Mouse (Mus musculus) neural tube, embryonic 11.5 days (tissue): ENCODE results near the gene Tmem108. TPM values are rescaled to one million over a fixed set of nuclear protein-coding genes. Genes with fewer than 3 reads are reported as not detected.

ENCODE experiments used
- ATAC-seq: fragments of 200-750 bp; cut with Nextera tagmentation; 2 replicates; pipeline ENCODE4 v1.8.0; 2017; ENCODE audit warnings: moderate number of reproducible peaks, mild to moderate bottlenecking, moderate TSS enrichment, moderate library complexity; ENCODE audit not compliant: insufficient read depth, low FRiP score, low TSS enrichment
- DNase-seq: peaks from one replicate; pipeline ENCODE4 v3.0.0-alpha.2; 2015; ENCODE audit warnings: low spot score
- H3K27ac ChIP-seq: fragments of 300-500 bp; sonication (generic); 2 replicates; pipeline ENCODE4 v1.5.1; 2014; ENCODE audit warnings: low read depth, mild to moderate bottlenecking, low read length
- H3K27me3 ChIP-seq: fragments of 300-500 bp; sonication (generic); 2 replicates; pipeline ENCODE4 v1.6.1; 2014; ENCODE audit warnings: mild to moderate bottlenecking, low read length, mixed read lengths; ENCODE audit not compliant: control insufficient read depth, insufficient read depth
- H3K36me3 ChIP-seq: fragments of 300-500 bp; sonication (generic); 2 replicates; pipeline ENCODE4 v1.6.1; 2014; ENCODE audit warnings: mild to moderate bottlenecking, low read length, moderate library complexity, mixed read lengths; ENCODE audit not compliant: control insufficient read depth, insufficient read depth
- H3K4me1 ChIP-seq: fragments of 300-500 bp; sonication (generic); 2 replicates; pipeline ENCODE4 v1.6.1; 2014; ENCODE audit warnings: low read length, mixed read lengths; ENCODE audit not compliant: control insufficient read depth, insufficient read depth
- H3K4me2 ChIP-seq: fragments of 300-500 bp; sonication (generic); 2 replicates; pipeline ENCODE4 v1.6.1; 2014; ENCODE audit warnings: low read depth, mild to moderate bottlenecking, moderate library complexity
- H3K4me3 ChIP-seq: fragments of 300-500 bp; sonication (generic); 2 replicates; pipeline ENCODE4 v1.5.1; 2014; ENCODE audit warnings: low read depth, low read length
- H3K9ac ChIP-seq: fragments of 300-500 bp; sonication (generic); 2 replicates; pipeline ENCODE4 v1.6.1; 2014; ENCODE audit warnings: mild to moderate bottlenecking, low read length
- H3K9me3 ChIP-seq: fragments of 300-500 bp; sonication (generic); 2 replicates; pipeline ENCODE4 v1.6.1; 2016; ENCODE audit warnings: low read length; ENCODE audit not compliant: control insufficient read depth
- WGBS: fragments of 180-500 bp; shearing (Covaris S2); extraction: QIAGEN DNeasy Blood & Tissue Kit; methylation state at CpG from one replicate; pipeline ENCODE4 v1.1.7; 2014; 5-methylcytosine and 5-hydroxymethylcytosine counted together
- polyA plus RNA-seq: library from polyadenylated mRNA; unstranded; fragments of >200 nt; fragmentation: Nextera tagmentation; extraction: Ambion mirVana; gene quantifications from 2 replicates; pipeline ENCODE4 v1.2.1, GENCODE M21; 2014

The Tmem108 gene
- polyA plus RNA-seq, 1 experiment from 2014 or later, result 19.9 TPM

GRCm38 (mm10) chr9:103701448-103701847, 60.2 kb downstream of the Tmem108 start:
- Histone ChIP-seq H3K9me3 (no peaks in the 10 kb centered on the region), H3K4me2 (no peak overlapping the region), H3K4me3 (no peak overlapping the region), H3K36me3 (no peaks in the 10 kb centered on the region), H3K9ac (no peak overlapping the region), H3K27me3 (no peaks in the 10 kb centered on the region), H3K4me1 (no peaks in the 10 kb centered on the region), H3K27ac (no peak overlapping the region)
- DNase-seq (no peak), ATAC-seq (no peak)
- WGBS, result 66% methylated on average over 4 of the region's 4 CpGs

DNA sequence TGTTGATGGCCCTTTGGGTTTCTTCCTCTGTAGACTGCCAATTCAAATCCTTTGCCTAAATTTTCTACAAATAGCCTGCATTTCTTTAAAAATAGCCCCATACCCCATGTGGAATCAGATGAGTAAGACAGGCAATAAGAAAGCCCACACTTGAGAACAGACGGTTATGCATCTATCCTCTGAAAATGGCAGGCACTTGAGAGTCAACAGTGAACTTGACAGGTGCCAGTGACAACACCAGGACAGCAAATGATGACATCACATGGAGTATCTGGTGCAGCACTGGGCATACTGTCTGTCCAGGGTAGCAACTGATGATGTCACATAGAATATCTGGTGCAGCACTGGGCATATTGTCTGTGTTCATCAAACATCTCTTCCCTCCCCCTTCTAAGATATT, 61.4 kb downstream of the Tmem108 start:
- Histone ChIP-seq H3K9me3 (0 out of 2 replicates have a peak, but pooled peaks cover under 1% of the 10 kb centered on the region), H3K4me3 (no peak overlapping the region), H3K4me1 (no peaks in the 10 kb centered on the region), H3K27me3 (no peaks in the 10 kb centered on the region), H3K36me3 (no peaks in the 10 kb centered on the region), H3K4me2 (no peak overlapping the region), H3K27ac (no peak overlapping the region), H3K9ac (no peak overlapping the region)
- 96% methylated on average over 1 of the region's 1 CpGs for WGBS
- no peak for ATAC-seq
- no peak for DNase-seq

GRCm38 (mm10) chr9:103696967-103697366, 64.7 kb downstream of the Tmem108 start:
- no peak overlapping the region for H3K27ac ChIP-seq
- DNase-seq (no peak), ATAC-seq (no peak)
- H3K4me3 ChIP-seq, result no peak overlapping the region
- H3K27me3 ChIP-seq, result no peaks in the 10 kb centered on the region
- no peak overlapping the region for H3K9ac ChIP-seq
- 0 out of 2 replicates have a peak, but pooled peaks cover 2% of the 10 kb centered on the region for H3K9me3 ChIP-seq
- 90% methylated on average over 6 of the region's 6 CpGs for WGBS
- H3K4me1 ChIP-seq, result no peaks in the 10 kb centered on the region
- no peak overlapping the region for H3K4me2 ChIP-seq
- H3K36me3 ChIP-seq, result no peaks in the 10 kb centered on the region

DNA sequence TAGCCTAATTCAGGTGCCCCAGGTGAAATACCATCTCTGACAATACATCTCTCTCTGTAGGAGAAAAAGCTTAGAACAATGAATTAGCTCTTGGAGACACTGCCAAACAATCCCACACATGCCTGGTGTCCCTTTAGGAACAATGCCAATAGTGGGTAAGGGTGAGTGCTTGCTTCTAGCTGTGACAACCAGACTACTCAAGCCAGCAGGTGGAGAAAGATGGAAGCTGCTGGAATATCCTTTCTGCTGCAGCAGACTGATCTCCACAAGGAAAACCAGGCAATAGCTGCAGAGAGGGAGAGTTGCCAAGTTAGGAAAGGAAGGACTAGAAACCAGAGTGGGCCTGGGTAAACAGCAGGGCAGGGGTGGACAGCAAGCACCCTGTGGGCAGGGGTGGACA, 67.8 kb downstream of the Tmem108 start:
- no peaks in the 10 kb centered on the region for H3K4me1 ChIP-seq
- H3K27me3 ChIP-seq, result no peaks in the 10 kb centered on the region
- ATAC-seq, result no peak
- no peaks in the 10 kb centered on the region for H3K36me3 ChIP-seq
- H3K9me3 ChIP-seq, result 0 out of 2 replicates have a peak, but pooled peaks cover 2% of the 10 kb centered on the region
- no peak overlapping the region for H3K27ac ChIP-seq
- H3K9ac ChIP-seq, result no peak overlapping the region
- no peak overlapping the region for H3K4me3 ChIP-seq
- no peak overlapping the region for H3K4me2 ChIP-seq
- DNase-seq, result no peak

DNA sequence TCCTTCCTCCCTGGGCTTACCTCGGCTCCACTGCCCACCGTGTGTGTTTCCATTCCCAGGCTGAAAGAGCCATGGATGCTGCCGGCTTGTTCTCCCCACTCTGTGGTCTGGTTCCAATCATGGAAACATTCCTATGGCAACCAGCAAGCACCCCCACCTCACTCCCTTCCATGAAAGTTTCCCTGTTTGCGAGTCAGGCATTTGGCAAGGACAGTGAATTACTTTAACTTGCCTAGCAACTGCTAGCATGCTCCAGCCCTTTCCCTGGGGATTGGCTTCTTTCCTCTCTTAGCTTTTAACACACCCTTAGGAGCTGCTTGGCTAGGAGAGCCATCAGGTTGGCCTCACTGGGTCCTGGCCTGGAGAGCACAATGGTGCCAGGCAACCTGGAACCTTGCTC, 68.9 kb downstream of the Tmem108 start:
- no peak for ATAC-seq
- Histone ChIP-seq H3K4me3 (no peak overlapping the region), H3K9ac (no peak overlapping the region), H3K27me3 (no peaks in the 10 kb centered on the region), H3K36me3 (no peaks in the 10 kb centered on the region), H3K4me2 (no peak overlapping the region), H3K4me1 (no peaks in the 10 kb centered on the region), H3K9me3 (0 out of 2 replicates have a peak, but pooled peaks cover 2% of the 10 kb centered on the region), H3K27ac (no peak overlapping the region)
- 71% methylated on average over 4 of the region's 4 CpGs for WGBS
- no peak for DNase-seq

DNA sequence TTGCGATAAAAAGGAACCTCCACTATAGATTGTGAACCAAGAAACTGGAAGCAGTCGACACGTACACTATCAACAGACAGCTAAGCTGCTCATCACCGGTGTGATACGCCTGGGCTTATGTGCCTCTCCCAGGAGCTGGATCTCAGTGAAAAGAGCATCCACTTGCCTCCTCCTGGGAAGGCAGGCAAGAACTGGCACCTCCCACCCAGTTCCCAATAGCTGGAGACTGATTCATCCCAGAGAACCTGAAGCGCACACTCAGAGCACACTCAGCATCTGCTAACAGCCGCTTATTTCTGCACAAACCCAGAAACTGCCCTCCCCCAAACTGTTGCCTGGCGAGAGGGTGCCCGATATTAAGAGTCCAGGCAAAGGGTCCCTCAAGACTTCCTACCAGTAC, 69.8 kb downstream of the Tmem108 start:
- ATAC-seq (no peak), DNase-seq (no peak)
- H3K4me1 ChIP-seq, result 0 out of 2 replicates have a peak, but pooled peaks cover 3% of the 10 kb centered on the region
- no peak overlapping the region for H3K4me3 ChIP-seq
- no peak overlapping the region for H3K9ac ChIP-seq
- H3K36me3 ChIP-seq, result no peaks in the 10 kb centered on the region
- WGBS, result 93% methylated on average over 9 of the region's 9 CpGs
- no peak overlapping the region for H3K4me2 ChIP-seq
- no peak overlapping the region for H3K27ac ChIP-seq
- H3K9me3 ChIP-seq, result 0 out of 2 replicates have a peak, but pooled peaks cover 2% of the 10 kb centered on the region
- no peaks in the 10 kb centered on the region for H3K27me3 ChIP-seq

DNA sequence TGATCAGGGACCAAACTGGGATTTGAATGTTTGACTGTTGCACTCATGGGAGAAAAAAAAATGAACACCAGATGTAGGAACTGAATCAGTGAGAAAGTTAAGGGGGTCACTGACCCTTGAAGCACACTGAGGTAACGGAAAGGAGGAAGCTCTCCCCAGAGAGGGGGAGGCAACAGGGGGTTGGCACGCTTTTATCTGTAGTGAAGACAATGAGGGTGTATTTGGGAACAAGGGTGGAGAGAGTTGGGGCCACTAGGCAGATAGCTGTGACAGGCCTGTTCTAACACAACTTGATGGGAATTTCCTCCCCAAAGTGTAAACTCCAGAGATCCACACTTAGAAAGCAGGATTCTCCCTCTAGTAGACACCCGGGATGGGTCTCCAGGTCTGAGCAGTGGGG, 71.2 kb downstream of the Tmem108 start:
- Histone ChIP-seq H3K36me3 (no peaks in the 10 kb centered on the region), H3K9ac (no peak overlapping the region), H3K27me3 (no peaks in the 10 kb centered on the region), H3K4me3 (no peak overlapping the region), H3K4me2 (no peak overlapping the region), H3K27ac (no peak overlapping the region), H3K4me1 (0 out of 2 replicates have a peak, but pooled peaks cover 3% of the 10 kb centered on the region), H3K9me3 (0 out of 2 replicates have a peak, but pooled peaks cover 2% of the 10 kb centered on the region)
- DNase-seq (no peak), ATAC-seq (no peak)
- WGBS, result 65% methylated on average over 3 of the region's 3 CpGs

- WGBS, result 80% methylated on average over 7 of the region's 7 CpGs
- Histone ChIP-seq H3K9me3 (no peaks in the 10 kb centered on the region), H3K36me3 (no peaks in the 10 kb centered on the region), H3K9ac (no peak overlapping the region), H3K27me3 (no peaks in the 10 kb centered on the region), H3K27ac (no peak overlapping the region), H3K4me2 (no peak overlapping the region), H3K4me1 (0 out of 2 replicates have a peak, but pooled peaks cover 3% of the 10 kb centered on the region), H3K4me3 (no peak overlapping the region)
- ATAC-seq (no peak), DNase-seq (no peak)
Observed at GRCm38 (mm10) chr9:103689697-103690096, 71.9 kb downstream of the Tmem108 start.

GRCm38 (mm10) chr9:103689006-103689405, 72.6 kb downstream of the Tmem108 start:
- Histone ChIP-seq H3K4me2 (no peak overlapping the region), H3K9ac (no peak overlapping the region), H3K27me3 (no peaks in the 10 kb centered on the region), H3K4me3 (no peak overlapping the region), H3K36me3 (no peaks in the 10 kb centered on the region), H3K4me1 (0 out of 2 replicates have a peak, but pooled peaks cover 3% of the 10 kb centered on the region), H3K27ac (no peak overlapping the region), H3K9me3 (no peaks in the 10 kb centered on the region)
- ATAC-seq, result no peak
- no peak for DNase-seq
- 87% methylated on average over 10 of the region's 10 CpGs for WGBS
